Mouse (Mus musculus): Measurements from ENCODE around the gene Ltb4r2.

The Ltb4r2 gene

GRCm38 (mm10) chr14:55782361-55782960, 21.2 kb downstream of the Ltb4r2 start:
- DNase-seq = no peak

GRCm38 (mm10) chr14:55783171-55783957, 22.1 kb downstream of the Ltb4r2 start:
- peak; percentile 0 for DNase-seq

- DNase-seq = no peak
These were observed 22.7 kb downstream of the Ltb4r2 start, which contains the start of gene Adcy4 for GRCm38 (mm10) chr14:55783958-55784235. TSS of gene Adcy4 (minus strand) at chr14:55784095.

- DNase-seq = peak; percentile 26
These were observed 24.0 kb downstream of the Ltb4r2 start for GRCm38 (mm10) chr14:55785195-55785594.

- DNase-seq = peak; percentile 14
These were observed 26.5 kb downstream of the Ltb4r2 start for GRCm38 (mm10) chr14:55787731-55788130.

- peak; percentile 78 for DNase-seq
These were observed 27.2 kb downstream of the Ltb4r2 start, which contains the start of gene Ripk3 for GRCm38 (mm10) chr14:55788256-55789050. TSS of gene Ripk3 (minus strand) at chr14:55788865.

GRCm38 (mm10) chr14:55793461-55793860, 32.2 kb downstream of the Ltb4r2 start:
- no peak for DNase-seq

GRCm38 (mm10) chr14:55793946-55794345, 32.7 kb downstream of the Ltb4r2 start:
- DNase-seq = peak; percentile 0

- peak; percentile 0 for DNase-seq
These were observed 34.3 kb downstream of the Ltb4r2 start for GRCm38 (mm10) chr14:55795380-55796163.

All from thymus, postnatal 25 days (tissue).